Mouse (Mus musculus): ENCODE measurements around the gene Ms4a4a. TPM values are rescaled to one million over a fixed set of nuclear protein-coding genes. Genes with fewer than 3 reads are reported as not detected.
"Not testable (repeated sequence)": the region's sequence is repeated elsewhere in the genome, so short reads cannot be mapped to it uniquely, and the experiment has no call there.

Gene Ms4a4a
- polyA plus RNA-seq, 1 experiment from 2014 or later: not detected

DNA sequence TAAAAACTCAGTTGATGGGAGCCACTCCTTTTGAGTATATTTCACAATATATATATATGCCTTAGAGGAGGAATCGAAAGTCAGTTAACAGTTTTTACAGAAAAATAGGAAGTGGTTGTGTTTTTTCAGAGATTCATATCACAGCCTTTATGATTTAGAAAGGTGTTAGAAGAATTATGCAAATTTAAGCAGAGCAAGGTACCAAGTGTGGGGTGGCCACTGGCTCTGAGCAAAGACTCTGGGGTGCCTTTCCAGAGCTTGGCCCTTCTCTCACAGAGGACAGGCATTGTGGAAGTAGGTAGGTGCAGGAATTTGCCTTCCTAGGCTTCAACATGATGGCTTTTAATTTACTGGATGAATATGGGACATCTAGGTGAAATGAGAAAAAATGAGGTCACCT, 36.3 kb downstream of the Ms4a4a start:
- no peaks in the 10 kb centered on the region for H3K27me3 ChIP-seq (ENCODE audit: control insufficient read depth, insufficient read depth, low read length)
- no peak overlapping the region for H3K4me2 ChIP-seq (ENCODE audit: low read depth, low read length)
- WGBS: 89% methylated on average over 1 of the region's 1 CpGs
- no peak overlapping the region for H3K4me3 ChIP-seq (ENCODE audit: low read depth, low read length)
- H3K27ac ChIP-seq (ENCODE audit: low read depth, low read length): no peak overlapping the region
- H3K36me3 ChIP-seq (ENCODE audit: control insufficient read depth, insufficient read depth, low read length): no peaks in the 10 kb centered on the region
- H3K9ac ChIP-seq (replicated peaks; ENCODE audit: low read depth, low read length): no peak overlapping the region
- H3K4me1 ChIP-seq (ENCODE audit: control insufficient read depth, insufficient read depth, low read length): no peaks in the 10 kb centered on the region
- H3K9me3 ChIP-seq (ENCODE audit: control insufficient read depth, low read length): no peaks in the 10 kb centered on the region
- no peak for ATAC-seq (ENCODE audit: low read depth)

DNA sequence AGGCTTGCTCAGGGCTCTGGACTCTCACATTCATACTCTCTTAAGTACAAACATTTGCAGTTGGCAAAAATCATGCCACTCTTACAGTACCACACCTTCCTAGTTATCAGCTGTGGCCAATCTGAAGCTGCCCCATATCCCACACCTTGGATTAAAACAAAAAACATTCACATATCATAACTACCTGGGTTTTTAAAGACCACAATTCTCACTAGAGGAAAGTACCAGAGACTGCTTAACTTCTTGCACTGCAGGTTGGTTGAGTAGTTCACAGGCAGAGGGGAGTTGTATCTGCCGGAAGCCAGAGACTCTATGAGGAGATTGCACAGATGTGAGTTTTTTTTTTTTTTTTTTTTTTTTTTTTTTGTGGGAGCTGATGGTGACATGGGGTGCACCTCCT, 38.8 kb downstream of the Ms4a4a start:
- Histone ChIP-seq H3K27ac (ENCODE audit: low read depth, low read length) (no peak overlapping the region), H3K36me3 (ENCODE audit: control insufficient read depth, insufficient read depth, low read length) (no peaks in the 10 kb centered on the region), H3K9me3 (ENCODE audit: control insufficient read depth, low read length) (no peaks in the 10 kb centered on the region), H3K4me2 (ENCODE audit: low read depth, low read length) (no peak overlapping the region), H3K4me3 (ENCODE audit: low read depth, low read length) (no peak overlapping the region), H3K4me1 (ENCODE audit: control insufficient read depth, insufficient read depth, low read length) (no peaks in the 10 kb centered on the region), H3K9ac (replicated peaks; ENCODE audit: low read depth, low read length) (no peak overlapping the region), H3K27me3 (ENCODE audit: control insufficient read depth, insufficient read depth, low read length) (no peaks in the 10 kb centered on the region)
- no peak for ATAC-seq (ENCODE audit: low read depth)
- WGBS: 90% methylated on average over 1 of the region's 1 CpGs

DNA sequence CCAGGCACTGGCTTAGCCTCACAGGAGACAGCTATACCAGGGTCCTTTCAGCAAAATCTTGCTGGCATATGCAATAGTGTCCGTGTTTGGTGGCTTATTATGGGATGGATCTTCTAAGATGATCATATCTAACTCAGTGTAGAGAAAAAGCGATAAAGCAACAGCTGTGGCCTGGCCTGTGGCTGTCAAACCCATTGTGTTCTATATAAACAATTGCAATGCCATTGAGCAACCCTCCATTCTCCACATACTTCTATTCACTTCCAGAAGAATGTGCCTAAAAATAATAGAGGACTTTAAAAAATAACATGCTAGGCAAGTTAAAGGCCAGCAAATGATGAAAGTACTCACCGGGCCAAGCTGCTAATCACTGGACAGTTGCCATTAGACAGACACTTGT, 40.3 kb downstream of the Ms4a4a start:
- H3K4me2 ChIP-seq (ENCODE audit: low read depth, low read length): no peak overlapping the region
- H3K36me3 ChIP-seq (ENCODE audit: control insufficient read depth, insufficient read depth, low read length): no peaks in the 10 kb centered on the region
- no peak overlapping the region for H3K27ac ChIP-seq (ENCODE audit: low read depth, low read length)
- WGBS: 77% methylated on average over 3 of the region's 3 CpGs
- H3K4me3 ChIP-seq (ENCODE audit: low read depth, low read length): no peak overlapping the region
- no peak for ATAC-seq (ENCODE audit: low read depth)
- H3K27me3 ChIP-seq (ENCODE audit: control insufficient read depth, insufficient read depth, low read length): no peaks in the 10 kb centered on the region
- H3K4me1 ChIP-seq (ENCODE audit: control insufficient read depth, insufficient read depth, low read length): no peaks in the 10 kb centered on the region
- H3K9me3 ChIP-seq (ENCODE audit: control insufficient read depth, low read length): no peaks in the 10 kb centered on the region
- H3K9ac ChIP-seq (replicated peaks; ENCODE audit: low read depth, low read length): no peak overlapping the region

DNA sequence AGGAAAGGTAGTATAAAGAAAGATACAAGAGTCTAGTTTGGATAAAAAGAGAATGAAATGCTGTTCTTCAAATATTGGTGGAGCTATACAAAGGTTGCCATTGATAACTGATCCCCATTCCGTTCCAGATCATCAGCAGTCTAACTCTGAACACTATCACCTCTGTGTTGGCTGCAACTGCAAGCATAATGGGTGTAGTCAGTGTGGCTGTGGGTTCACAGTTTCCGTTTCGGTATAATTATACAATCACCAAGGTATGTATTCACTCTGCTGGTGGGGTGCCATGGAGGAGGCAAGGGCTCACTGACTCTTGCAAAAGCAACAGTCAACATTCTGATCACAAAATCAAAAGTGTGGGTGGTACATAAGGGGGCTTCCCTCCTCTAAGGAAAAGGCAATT, 43.5 kb downstream of the Ms4a4a start:
- not testable (repeated sequence) for H3K27ac ChIP-seq (ENCODE audit: low read depth, low read length); H3K27me3 ChIP-seq (ENCODE audit: control insufficient read depth, insufficient read depth, low read length); H3K9me3 ChIP-seq (ENCODE audit: control insufficient read depth, low read length); H3K4me3 ChIP-seq (ENCODE audit: low read depth, low read length); H3K4me2 ChIP-seq (ENCODE audit: low read depth, low read length); ATAC-seq (ENCODE audit: low read depth); H3K36me3 ChIP-seq (ENCODE audit: control insufficient read depth, insufficient read depth, low read length); H3K9ac ChIP-seq (replicated peaks; ENCODE audit: low read depth, low read length); H3K4me1 ChIP-seq (ENCODE audit: control insufficient read depth, insufficient read depth, low read length)
- WGBS: 64% methylated on average over 1 of the region's 3 CpGs

DNA sequence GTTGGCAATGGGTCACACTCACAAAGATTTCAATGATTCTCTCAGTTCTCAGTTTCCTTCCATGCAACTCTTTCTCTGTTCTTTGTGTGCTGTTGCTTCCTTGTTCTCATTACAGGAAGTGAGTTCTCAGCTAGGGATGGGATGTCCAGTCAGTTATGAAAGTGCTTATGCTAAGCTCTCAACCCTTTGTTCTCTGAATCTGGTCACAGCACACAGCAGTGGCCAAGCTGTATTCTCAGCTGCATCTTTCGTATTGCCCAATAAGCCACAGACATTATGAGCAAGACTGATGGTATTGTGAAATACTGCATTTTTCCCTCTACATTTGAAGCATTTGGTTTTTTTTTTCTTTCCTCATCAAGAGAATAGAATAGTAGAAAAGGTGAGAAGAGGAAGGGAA, 55.9 kb downstream of the Ms4a4a start:
- H3K9ac ChIP-seq (replicated peaks; ENCODE audit: low read depth, low read length); H3K27me3 ChIP-seq (ENCODE audit: control insufficient read depth, insufficient read depth, low read length); H3K4me3 ChIP-seq (ENCODE audit: low read depth, low read length); H3K36me3 ChIP-seq (ENCODE audit: control insufficient read depth, insufficient read depth, low read length); H3K27ac ChIP-seq (ENCODE audit: low read depth, low read length); ATAC-seq (ENCODE audit: low read depth); H3K9me3 ChIP-seq (ENCODE audit: control insufficient read depth, low read length); H3K4me2 ChIP-seq (ENCODE audit: low read depth, low read length); H3K4me1 ChIP-seq (ENCODE audit: control insufficient read depth, insufficient read depth, low read length): not testable (repeated sequence)
- WGBS: 89% methylated on average over 1 of the region's 1 CpGs

DNA sequence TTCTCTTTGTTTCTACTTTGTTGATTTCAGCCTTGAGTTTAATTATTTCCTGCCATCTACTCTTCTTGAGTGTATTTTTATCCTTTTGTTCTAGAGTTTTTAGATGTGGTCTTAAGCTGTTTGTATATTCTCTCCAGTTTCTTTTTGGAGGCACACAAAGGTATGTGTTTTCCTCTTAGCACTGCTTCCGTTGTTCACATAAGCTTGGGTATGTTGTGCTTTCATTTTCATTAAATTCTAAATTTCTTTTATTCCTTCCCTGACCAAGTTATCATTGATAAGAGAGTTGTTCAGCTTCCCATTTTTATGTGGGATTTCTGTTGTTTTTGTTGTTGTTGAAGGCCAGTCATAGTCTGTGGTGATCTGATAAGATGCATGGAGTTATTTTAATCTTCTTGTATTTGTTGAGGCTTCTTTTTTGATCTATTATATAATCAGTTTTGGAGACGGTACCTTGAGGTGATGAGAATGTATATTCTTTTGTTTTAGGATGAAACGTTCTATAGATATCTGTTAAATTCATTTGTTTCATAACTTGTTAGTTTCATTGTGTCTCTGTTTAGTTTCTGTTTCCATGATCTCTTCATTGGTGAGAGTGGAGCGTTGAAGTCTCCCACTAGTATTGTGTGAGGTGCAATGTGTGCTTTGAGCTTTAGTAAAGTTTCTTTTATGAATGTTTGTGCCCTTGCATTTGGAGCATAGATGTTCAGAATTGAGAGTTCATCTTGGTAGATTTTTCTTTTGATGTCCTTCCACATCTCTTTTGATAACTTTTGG, 59.9 kb downstream of the Ms4a4a start:
- no peak for ATAC-seq (ENCODE audit: low read depth)
- H3K4me3 ChIP-seq (ENCODE audit: low read depth, low read length): no peak overlapping the region
- no peak overlapping the region for H3K4me2 ChIP-seq (ENCODE audit: low read depth, low read length)
- H3K27ac ChIP-seq (ENCODE audit: low read depth, low read length): no peak overlapping the region
- H3K9ac ChIP-seq (replicated peaks; ENCODE audit: low read depth, low read length): no peak overlapping the region
- no peaks in the 10 kb centered on the region for H3K36me3 ChIP-seq (ENCODE audit: control insufficient read depth, insufficient read depth, low read length)
- H3K27me3 ChIP-seq (ENCODE audit: control insufficient read depth, insufficient read depth, low read length): no peaks in the 10 kb centered on the region
- H3K9me3 ChIP-seq (ENCODE audit: control insufficient read depth, low read length): no peaks in the 10 kb centered on the region
- H3K4me1 ChIP-seq (ENCODE audit: control insufficient read depth, insufficient read depth, low read length): no peaks in the 10 kb centered on the region
- 96% methylated on average over 4 of the region's 4 CpGs for WGBS

Other genes starting within 250 kb of the Ms4a4a start
- not detected in 2 replicates for gene 1700017D01Rik, start 244.6 kb upstream of the Ms4a4a start, polyA plus RNA-seq (2014; fragmentation: Nextera tagmentation; extraction: Ambion mirVana)
- gene 1700025F22Rik, start 210.2 kb upstream of the Ms4a4a start, polyA plus RNA-seq (2014; fragmentation: Nextera tagmentation; extraction: Ambion mirVana): not detected in 2 replicates
- not detected in 2 replicates for gene Ms4a13, start 178.8 kb upstream of the Ms4a4a start, polyA plus RNA-seq (2014; fragmentation: Nextera tagmentation; extraction: Ambion mirVana)
- gene Ms4a12, start 143.1 kb upstream of the Ms4a4a start, polyA plus RNA-seq (2014; fragmentation: Nextera tagmentation; extraction: Ambion mirVana): not detected in 2 replicates
- not detected in 2 replicates for gene Ms4a1, start 109.3 kb upstream of the Ms4a4a start, polyA plus RNA-seq (2014; fragmentation: Nextera tagmentation; extraction: Ambion mirVana)
- gene Ms4a5, start 91.7 kb upstream of the Ms4a4a start, polyA plus RNA-seq (2014; fragmentation: Nextera tagmentation; extraction: Ambion mirVana): not detected in 2 replicates
- 0.06 TPM in 1 of 2 replicates, not detected in the other for gene Ms4a14, start 61.1 kb upstream of the Ms4a4a start, polyA plus RNA-seq (2014; fragmentation: Nextera tagmentation; extraction: Ambion mirVana)
- gene Ms4a7, start 39.4 kb upstream of the Ms4a4a start, polyA plus RNA-seq (2014; fragmentation: Nextera tagmentation; extraction: Ambion mirVana): 0.63 and 4.0 TPM in 2 replicates
- gene Ms4a4c, start 29.2 kb downstream of the Ms4a4a start, polyA plus RNA-seq (2014; fragmentation: Nextera tagmentation; extraction: Ambion mirVana): not detected in 2 replicates
- not detected in 2 replicates for gene Ms4a4b, start 68.0 kb downstream of the Ms4a4a start, polyA plus RNA-seq (2014; fragmentation: Nextera tagmentation; extraction: Ambion mirVana)
- gene Ms4a6c, start 93.8 kb downstream of the Ms4a4a start, polyA plus RNA-seq (2014; fragmentation: Nextera tagmentation; extraction: Ambion mirVana): 0.46 and 2.2 TPM in 2 replicates
- gene Gm8369, start 110.4 kb downstream of the Ms4a4a start, polyA plus RNA-seq (2014; fragmentation: Nextera tagmentation; extraction: Ambion mirVana): not detected in 2 replicates
- 0.33 and 3.1 TPM in 2 replicates for gene Ms4a6b, start 141.0 kb downstream of the Ms4a4a start, polyA plus RNA-seq (2014; fragmentation: Nextera tagmentation; extraction: Ambion mirVana)
- 0.17 TPM in 1 of 2 replicates, not detected in the other for gene Ms4a4d, start 161.3 kb downstream of the Ms4a4a start, polyA plus RNA-seq (2014; fragmentation: Nextera tagmentation; extraction: Ambion mirVana)
- gene Ms4a6d, start 229.3 kb downstream of the Ms4a4a start, polyA plus RNA-seq (2014; fragmentation: Nextera tagmentation; extraction: Ambion mirVana): 0.90 and 2.2 TPM in 2 replicates
- 0.15 and 0.40 TPM in 2 replicates for gene Ms4a2, start 248.2 kb downstream of the Ms4a4a start, polyA plus RNA-seq (2014; fragmentation: Nextera tagmentation; extraction: Ambion mirVana)

Measured in neural tube, embryonic 14.5 days (tissue).